Mouse (Mus musculus): ENCODE results near the gene Ctnnal1.

The Ctnnal1 gene

DNA sequence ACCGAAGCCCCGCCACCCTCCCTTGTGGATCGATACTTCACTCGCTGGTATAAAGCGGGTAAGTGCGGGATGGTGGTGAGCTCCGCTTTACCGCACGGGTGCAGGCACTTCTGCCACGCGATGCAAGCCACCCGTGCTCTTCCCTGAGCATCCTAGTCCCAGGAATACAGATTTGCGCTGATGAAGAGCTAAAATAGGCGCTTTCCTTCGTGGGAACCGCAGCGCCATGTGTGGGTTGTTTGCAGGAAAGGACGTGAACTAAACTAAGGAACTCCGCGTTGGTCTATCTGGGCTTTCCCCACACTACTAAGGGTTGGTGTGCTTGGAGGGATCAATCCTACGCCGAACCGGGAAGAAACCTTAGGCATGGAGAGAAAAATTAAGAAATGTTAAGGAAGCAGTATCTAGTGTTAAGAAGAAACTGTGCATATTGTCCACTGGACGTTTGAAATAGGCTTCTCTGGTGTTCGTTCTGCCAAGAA is 62.3 kb downstream of the Ctnnal1 start:
- DNase-seq (ENCODE audit: low spot score), result no peak

GRCm38 (mm10) chr4:56801907-56802668 is 62.9 kb downstream of the Ctnnal1 start, which contains the start of the genes Elp1 and Fam206a:
Gene Elp1 (minus strand): TSS chr4:56802331.
Gene Fam206a (plus strand): TSS chr4:56802345.
- DNase-seq (ENCODE audit: low spot score), result peak; percentile 99

DNA sequence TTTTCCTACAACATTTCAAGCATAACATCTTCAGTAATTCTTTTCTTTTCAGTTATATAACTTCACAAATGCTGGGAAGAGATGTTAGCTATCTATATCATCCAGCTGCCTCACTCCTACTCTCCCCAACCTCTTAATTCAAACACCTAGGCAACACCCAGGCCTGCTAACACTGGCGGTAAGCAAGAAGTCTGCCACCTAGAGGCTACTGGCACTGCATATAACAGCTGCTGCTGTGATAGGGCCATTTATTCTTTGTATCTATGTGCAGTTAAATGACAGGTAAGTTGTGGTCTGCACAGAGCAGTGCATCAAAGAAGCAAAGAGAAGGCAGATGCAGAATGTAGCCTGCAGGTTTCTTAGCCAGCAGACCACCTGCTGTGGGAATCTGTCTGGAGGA is 73.6 kb downstream of the Ctnnal1 start:
- no peak for DNase-seq (ENCODE audit: low spot score)

GRCm38 (mm10) chr4:56771065-56771464 is 93.9 kb downstream of the Ctnnal1 start:
- DNase-seq (ENCODE audit: low spot score), result no peak

GRCm38 (mm10) chr4:56768913-56769312 is 96.1 kb downstream of the Ctnnal1 start:
- no peak for DNase-seq (ENCODE audit: low spot score)

DNA sequence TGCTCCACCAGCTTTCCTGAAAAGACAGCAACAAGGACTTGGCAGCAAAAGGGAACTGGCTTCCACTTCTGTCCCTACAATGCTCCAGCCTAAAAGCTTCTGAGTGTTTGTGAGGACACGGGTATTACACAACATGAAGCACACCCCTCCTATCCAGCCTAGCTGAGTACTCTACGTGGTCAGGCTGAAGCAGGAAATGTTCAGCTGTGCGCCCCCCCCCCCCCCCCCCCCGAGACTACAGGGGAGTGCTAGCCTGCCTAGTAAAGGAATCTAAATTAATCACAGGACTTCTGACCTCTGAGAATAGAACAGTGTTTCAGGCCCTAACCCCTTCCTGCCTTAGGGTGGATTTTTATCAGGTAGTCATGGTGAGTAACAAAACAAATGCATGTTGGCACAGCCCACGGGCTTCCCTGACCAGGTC is 97.1 kb downstream of the Ctnnal1 start:
- DNase-seq (ENCODE audit: low spot score), result no peak
